Mouse (Mus musculus) lung, postnatal 10 days (tissue): ENCODE data around the gene Pkig.

Experiments used
- DNase-seq: peaks from one replicate; pipeline ENCODE4 v3.0.0; 2021

Gene Pkig

GRCm38 (mm10) chr2:163766890-163767289 is 108.7 kb downstream of the Pkig start:
- no peak for DNase-seq

DNA sequence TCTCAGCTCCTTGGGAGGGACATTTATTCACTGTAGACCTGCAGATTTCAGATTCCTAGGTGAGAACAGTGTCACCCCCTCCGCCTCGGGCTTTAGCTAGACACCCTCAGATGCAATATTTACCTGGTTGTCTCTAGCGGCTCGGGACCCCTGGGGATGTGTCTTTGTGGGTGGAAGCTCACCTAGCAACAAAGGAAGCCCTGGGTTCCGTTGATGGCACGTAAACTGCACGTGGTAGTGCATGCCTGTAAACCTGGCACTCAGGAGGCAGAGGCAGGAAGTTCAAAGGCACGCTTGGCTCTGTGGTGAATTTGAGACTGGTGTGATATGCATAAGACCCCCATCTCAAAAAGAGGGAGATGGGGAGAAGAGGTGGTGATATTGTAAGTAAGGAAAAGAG is 112.5 kb downstream of the Pkig start:
- no peak for DNase-seq
